Mouse (Mus musculus): Measurements from ENCODE around the gene Egr4. TPM values are rescaled to one million over a fixed set of nuclear protein-coding genes. Genes with fewer than 3 reads are reported as not detected.

The Egr4 gene
- polyA plus RNA-seq, 1 experiment from 2014 or later, result not detected

DNA sequence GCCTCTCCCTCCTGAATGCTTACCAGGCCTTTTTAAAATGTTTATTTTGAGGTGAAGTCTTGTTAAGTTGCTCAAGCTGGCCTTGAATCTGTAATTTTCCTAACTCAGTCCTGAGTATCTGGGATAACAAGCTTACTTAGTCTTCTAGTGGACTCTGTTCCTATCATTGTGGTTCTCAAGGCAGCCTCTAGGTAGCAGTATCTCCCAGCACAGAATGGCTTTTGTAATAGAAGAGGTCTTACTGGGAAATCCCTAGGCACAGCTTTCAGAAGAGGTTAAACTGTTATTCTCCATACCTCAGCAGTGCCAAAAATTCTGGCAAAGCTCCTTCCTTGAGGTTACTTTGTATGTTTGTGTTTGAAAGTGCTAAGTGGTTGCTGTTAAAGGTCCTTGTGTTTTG, 48.0 kb downstream of the Egr4 start:
- Histone ChIP-seq H3K9me3 (replicated peaks) (no peaks in the 10 kb centered on the region), H3K4me1 (no peaks in the 10 kb centered on the region), H3K36me3 (ENCODE audit: poor library complexity, severe bottlenecking) (peaks cover 94% of the 10 kb centered on the region), H3K4me2 (no peak overlapping the region), H3K4me3 (no peak overlapping the region), H3K27ac (no peak overlapping the region), H3K27me3 (no peaks in the 10 kb centered on the region), H3K9ac (no peak overlapping the region)
- no peak for ATAC-seq

Other genes starting within 250 kb of the Egr4 start
- 20.9 and 22.7 TPM in 2 replicates for gene Sfxn5, start 180.2 kb downstream of the Egr4 start, polyA plus RNA-seq (2015; fragmentation: Nextera tagmentation; extraction: Ambion mirVana)
- 7.1 and 8.5 TPM in 2 replicates for gene Rab11fip5, start 139.0 kb downstream of the Egr4 start, polyA plus RNA-seq (2015; fragmentation: Nextera tagmentation; extraction: Ambion mirVana)
- not detected in 2 replicates for gene Noto, start 89.7 kb downstream of the Egr4 start, polyA plus RNA-seq (2015; fragmentation: Nextera tagmentation; extraction: Ambion mirVana)
- 40.0 and 51.9 TPM in 2 replicates for gene Smyd5, start 81.6 kb downstream of the Egr4 start, polyA plus RNA-seq (2015; fragmentation: Nextera tagmentation; extraction: Ambion mirVana)
- gene Cct7, start 62.1 kb downstream of the Egr4 start, polyA plus RNA-seq (2015; fragmentation: Nextera tagmentation; extraction: Ambion mirVana), result 668 and 694 TPM in 2 replicates
- 32.4 and 33.9 TPM in 2 replicates for gene Pradc1, start 61.6 kb downstream of the Egr4 start, polyA plus RNA-seq (2015; fragmentation: Nextera tagmentation; extraction: Ambion mirVana)
- gene Fbxo41, start 10.6 kb downstream of the Egr4 start, polyA plus RNA-seq (2015; fragmentation: Nextera tagmentation; extraction: Ambion mirVana), result 2.7 and 3.2 TPM in 2 replicates
- gene Alms1, start 73.9 kb upstream of the Egr4 start, polyA plus RNA-seq (2015; fragmentation: Nextera tagmentation; extraction: Ambion mirVana), result 7.4 and 8.1 TPM in 2 replicates
- not detected in 2 replicates for gene Nat8f7, start 199.6 kb upstream of the Egr4 start, polyA plus RNA-seq (2015; fragmentation: Nextera tagmentation; extraction: Ambion mirVana)

All from forebrain, embryonic 13.5 days (tissue).